Mouse (Mus musculus) C2C12 (cell line): Measurements from ENCODE around the gene Mfn1.

Experiments
- CEBPB ChIP-seq: IDR thresholded peaks from one replicate; pipeline ENCODE4 v1.6.1; 2011; ENCODE audit warnings: low read depth, mild to moderate bottlenecking, control low read depth, moderate library complexity
- CTCF ChIP-seq: IDR thresholded peaks from one replicate; pipeline ENCODE4 v1.5.1; 2011; ENCODE audit not compliant: control insufficient read depth, insufficient read depth, insufficient read length

GRCm38 (mm10) chr3:32490928-32491315, 38.3 kb upstream of the Mfn1 start:
- no peak for TF ChIP-seq CTCF
- TF ChIP-seq CEBPB: no peak
